Mouse (Mus musculus) hindbrain, embryonic 14.5 days (tissue): ENCODE measurements around the gene Gkn1. TPM values are rescaled to one million over a fixed set of nuclear protein-coding genes. Genes with fewer than 3 reads are reported as not detected.

Source experiments
- ATAC-seq: fragments of 200-750 bp; cut with Nextera tagmentation; 2 replicates; pipeline ENCODE4 v1.8.0; 2017; ENCODE audit warnings: moderate number of reproducible peaks, mild to moderate bottlenecking, moderate TSS enrichment, moderate library complexity; ENCODE audit not compliant: low FRiP score
- DNase-seq: peaks from one replicate; pipeline ENCODE4 v3.0.0-alpha.2; 2015; ENCODE audit warnings: low spot score
- H3K27ac ChIP-seq: fragments of 300-500 bp; sonication (generic); 2 replicates; pipeline ENCODE4 v1.5.1; 2014; ENCODE audit warnings: mild to moderate bottlenecking, moderate library complexity
- H3K27me3 ChIP-seq: fragments of 300-500 bp; sonication (generic); 2 replicates; pipeline ENCODE4 v1.6.1; 2014; ENCODE audit warnings: mild to moderate bottlenecking, low read length, mixed read lengths; ENCODE audit not compliant: control insufficient read depth, insufficient read depth
- H3K36me3 ChIP-seq: fragments of 300-500 bp; sonication (generic); replicated peaks from 2 replicates; pipeline ENCODE4 v1.6.1; 2014; ENCODE audit not compliant: control insufficient read depth, insufficient read depth
- H3K4me1 ChIP-seq: fragments of 300-500 bp; sonication (generic); replicated peaks from 2 replicates; pipeline ENCODE4 v1.6.1; 2014; ENCODE audit warnings: antibody characterized with exemption, low read length, mixed read lengths; ENCODE audit not compliant: control insufficient read depth, insufficient read depth
- H3K4me2 ChIP-seq: fragments of 300-500 bp; sonication (generic); replicated peaks from 2 replicates; pipeline ENCODE4 v1.6.1; 2014; ENCODE audit warnings: mild to moderate bottlenecking, moderate library complexity
- H3K4me3 ChIP-seq: fragments of 300-500 bp; sonication (generic); replicated peaks from 2 replicates; pipeline ENCODE4 v1.5.1; 2014; ENCODE audit warnings: mild to moderate bottlenecking, low read length
- H3K9ac ChIP-seq: fragments of 300-500 bp; sonication (generic); 2 replicates; pipeline ENCODE4 v1.6.1; 2014
- H3K9me3 ChIP-seq: fragments of 300-500 bp; sonication (generic); 2 replicates; pipeline ENCODE4 v1.6.1; 2016; ENCODE audit warnings: low read length; ENCODE audit not compliant: control insufficient read depth
- WGBS: fragments of 180-500 bp; shearing (Covaris S2); extraction: QIAGEN DNeasy Blood & Tissue Kit; methylation state at CpG from one replicate; pipeline ENCODE4 v1.1.7; 2014; 5-methylcytosine and 5-hydroxymethylcytosine counted together
- polyA plus RNA-seq: library from polyadenylated mRNA; unstranded; fragments of >200 nt; fragmentation: Nextera tagmentation; extraction: Ambion mirVana; gene quantifications from 2 replicates; pipeline ENCODE4 v1.2.1, GENCODE M21; 2014

The Gkn1 gene
- polyA plus RNA-seq, 1 experiment from 2014 or later: not detected

DNA sequence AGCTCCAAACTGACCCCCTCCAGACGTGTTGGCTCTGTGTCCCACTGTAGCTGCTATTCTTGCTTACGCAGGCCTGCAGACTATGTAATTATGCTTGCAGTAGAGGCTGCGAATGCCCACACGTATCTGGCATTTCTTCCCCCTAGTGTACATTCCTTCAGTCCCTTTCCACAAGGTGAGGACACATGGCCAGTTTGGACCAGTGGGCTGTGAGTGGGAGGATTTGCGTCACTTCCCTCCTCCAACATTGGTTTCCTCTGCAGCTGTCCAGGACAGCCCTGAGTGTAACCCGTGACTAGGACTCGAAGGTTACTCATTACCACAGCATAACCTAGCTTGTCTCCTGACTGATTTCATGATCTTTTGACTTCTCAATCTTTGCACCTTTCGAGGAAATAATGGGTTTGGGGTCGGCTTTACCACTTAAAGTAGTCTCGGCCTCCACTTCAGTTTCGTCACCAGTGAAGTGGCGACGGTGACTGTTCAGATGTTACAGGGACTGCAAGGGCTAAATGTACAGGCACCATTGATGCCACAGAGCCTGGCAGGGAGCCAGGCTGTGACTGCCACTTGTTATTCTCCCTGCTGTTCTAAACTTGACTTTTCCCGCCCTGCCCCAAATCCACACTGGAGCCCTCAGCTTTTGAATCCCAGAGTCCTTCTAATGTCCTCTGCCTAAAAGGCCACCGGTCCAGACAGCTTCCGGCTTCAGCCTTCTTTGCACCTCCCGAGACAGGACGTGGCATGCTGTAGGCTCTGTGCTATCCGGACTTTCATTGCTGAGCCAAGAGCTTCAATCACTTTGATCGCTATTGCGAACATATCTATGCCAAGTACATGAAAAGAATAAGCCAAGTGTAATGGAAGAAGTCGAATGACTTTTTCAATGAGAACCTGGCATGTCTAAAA lies 22.2 kb downstream of the Gkn1 start:
- DNase-seq: no peak
- H3K36me3 ChIP-seq: no peaks in the 10 kb centered on the region
- H3K4me3 ChIP-seq: no peak overlapping the region
- no peak overlapping the region for H3K27ac ChIP-seq
- no peaks in the 10 kb centered on the region for H3K9me3 ChIP-seq
- WGBS: 73% methylated on average over 22 of the region's 22 CpGs
- ATAC-seq: no peak
- no peaks in the 10 kb centered on the region for H3K27me3 ChIP-seq
- H3K9ac ChIP-seq: no peak overlapping the region
- H3K4me1 ChIP-seq: peaks cover 9% of the 10 kb centered on the region; the same call in 1 of the 2 replicates
- H3K4me2 ChIP-seq: no peak overlapping the region

DNA sequence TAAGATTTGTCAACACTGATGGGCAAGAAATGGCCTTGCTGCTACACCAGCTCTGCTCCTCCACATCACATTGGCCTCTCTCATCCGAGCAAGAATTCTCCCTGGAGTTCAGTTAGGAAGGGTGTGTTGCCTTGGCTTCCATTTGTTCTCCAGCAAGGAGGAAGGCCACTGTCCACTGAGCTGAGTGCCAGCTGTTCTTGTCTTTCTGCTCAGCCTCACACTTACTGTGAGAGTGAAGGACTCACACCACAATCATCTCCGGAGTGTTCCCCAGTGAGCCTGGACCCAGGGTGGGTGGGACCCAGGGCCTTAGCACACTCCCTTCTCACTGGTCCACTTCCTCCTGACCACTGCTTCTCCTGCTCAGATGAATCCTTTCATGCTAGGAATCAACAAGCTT lies 23.8 kb downstream of the Gkn1 start:
- Histone ChIP-seq H3K4me2 (no peak overlapping the region), H3K9me3 (no peaks in the 10 kb centered on the region), H3K9ac (no peak overlapping the region), H3K4me3 (no peak overlapping the region), H3K27ac (no peak overlapping the region), H3K36me3 (no peaks in the 10 kb centered on the region), H3K4me1 (peaks cover 3% of the 10 kb centered on the region; the same call in 1 of the 2 replicates), H3K27me3 (no peaks in the 10 kb centered on the region)
- no peak for DNase-seq
- WGBS: 96% methylated on average over 2 of the region's 2 CpGs
- no peak for ATAC-seq

GRCm38 (mm10) chr6:87323381-87323780 lies 27.4 kb downstream of the Gkn1 start:
- DNase-seq: peak; percentile 34

GRCm38 (mm10) chr6:87318651-87319050 lies 32.1 kb downstream of the Gkn1 start:
- WGBS: 97% methylated on average over 7 of the region's 7 CpGs
- H3K36me3 ChIP-seq: no peaks in the 10 kb centered on the region
- H3K27ac ChIP-seq: no peak overlapping the region
- no peak overlapping the region for H3K4me2 ChIP-seq
- no peak overlapping the region for H3K4me3 ChIP-seq
- H3K9me3 ChIP-seq: no peaks in the 10 kb centered on the region
- H3K9ac ChIP-seq: no peak overlapping the region
- no peaks in the 10 kb centered on the region for H3K4me1 ChIP-seq
- no peaks in the 10 kb centered on the region for H3K27me3 ChIP-seq
- DNase-seq: no peak
- ATAC-seq: no peak

More at GRCm38 (mm10) chr6:87323381-87323780, 27.4 kb downstream of the Gkn1 start:
- Histone ChIP-seq H3K27ac (no peak overlapping the region), H3K9me3 (no peaks in the 10 kb centered on the region), H3K9ac (no peak overlapping the region), H3K4me2 (no peak overlapping the region), H3K4me3 (no peak overlapping the region), H3K4me1 (no peaks in the 10 kb centered on the region; the same call in 1 of the 2 replicates), H3K27me3 (no peaks in the 10 kb centered on the region), H3K36me3 (no peaks in the 10 kb centered on the region)
- 88% methylated on average over 2 of the region's 2 CpGs for WGBS
- no peak for ATAC-seq

DNA sequence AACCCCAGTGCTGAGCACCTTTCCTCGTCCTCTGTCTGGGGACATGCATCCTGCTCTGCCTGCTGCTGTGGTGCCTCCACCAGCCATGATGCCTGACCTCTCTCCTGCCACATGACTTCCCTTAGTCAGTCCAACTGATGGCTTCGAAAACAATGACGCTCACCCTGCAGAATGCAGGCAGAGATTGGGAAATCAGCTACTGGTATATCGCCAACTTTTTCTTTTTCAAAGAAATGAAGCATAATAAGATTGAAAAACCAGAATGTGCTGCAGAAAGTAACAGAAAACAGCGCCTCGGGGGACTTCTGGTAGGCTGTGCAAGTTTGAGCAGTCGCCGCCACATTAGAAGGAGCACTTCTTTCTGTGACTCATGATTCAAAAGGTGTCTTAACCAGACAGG lies 33.8 kb downstream of the Gkn1 start:
- 87% methylated on average over 8 of the region's 8 CpGs for WGBS
- no peak for DNase-seq

DNA sequence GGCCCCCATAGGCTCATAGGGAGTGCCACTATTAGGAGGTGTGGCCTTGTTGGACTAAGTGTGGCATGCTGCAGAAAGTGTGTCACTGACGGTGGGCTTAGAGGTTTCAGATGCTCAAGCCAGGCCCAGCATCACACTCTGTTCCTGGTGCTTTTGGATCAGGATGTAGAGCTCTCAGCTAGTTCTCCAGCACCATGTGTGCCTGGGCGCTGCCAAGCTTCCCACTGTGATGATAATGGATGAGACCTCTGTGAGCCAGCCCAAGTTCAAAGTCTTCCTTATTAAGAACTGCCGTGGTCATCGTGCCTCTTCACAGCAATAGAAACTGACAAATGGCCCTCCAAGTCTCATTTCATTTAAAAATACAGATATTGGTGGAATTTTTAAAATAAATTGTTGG lies 38.0 kb downstream of the Gkn1 start:
- Histone ChIP-seq H3K9me3 (no peaks in the 10 kb centered on the region), H3K4me1 (no peaks in the 10 kb centered on the region), H3K9ac (no peak overlapping the region), H3K27me3 (no peaks in the 10 kb centered on the region), H3K27ac (no peak overlapping the region), H3K4me3 (no peak overlapping the region), H3K4me2 (no peak overlapping the region), H3K36me3 (no peaks in the 10 kb centered on the region)
- WGBS: 75% methylated on average over 4 of the region's 4 CpGs
- DNase-seq (no peak), ATAC-seq (no peak)

More for the DNA sequence above, 33.8 kb downstream of the Gkn1 start:
- no peak for ATAC-seq
- no peaks in the 10 kb centered on the region for H3K9me3 ChIP-seq
- H3K27ac ChIP-seq: no peak overlapping the region
- no peak overlapping the region for H3K4me2 ChIP-seq
- H3K9ac ChIP-seq: no peak overlapping the region
- no peaks in the 10 kb centered on the region for H3K4me1 ChIP-seq
- H3K4me3 ChIP-seq: no peak overlapping the region
- H3K36me3 ChIP-seq: no peaks in the 10 kb centered on the region
- H3K27me3 ChIP-seq: no peaks in the 10 kb centered on the region

- H3K36me3 ChIP-seq: no peaks in the 10 kb centered on the region
- no peaks in the 10 kb centered on the region for H3K27me3 ChIP-seq
- DNase-seq (no peak), ATAC-seq (no peak)
- no peak overlapping the region for H3K9ac ChIP-seq
- WGBS: 90% methylated on average over 8 of the region's 8 CpGs
- H3K4me2 ChIP-seq: no peak overlapping the region
- 0 out of 2 replicates have a peak, but pooled peaks cover 3% of the 10 kb centered on the region for H3K4me1 ChIP-seq
- no peak overlapping the region for H3K4me3 ChIP-seq
- H3K9me3 ChIP-seq: no peaks in the 10 kb centered on the region
- no peak overlapping the region for H3K27ac ChIP-seq
Observed at GRCm38 (mm10) chr6:87304486-87304885, 46.3 kb downstream of the Gkn1 start.

DNA sequence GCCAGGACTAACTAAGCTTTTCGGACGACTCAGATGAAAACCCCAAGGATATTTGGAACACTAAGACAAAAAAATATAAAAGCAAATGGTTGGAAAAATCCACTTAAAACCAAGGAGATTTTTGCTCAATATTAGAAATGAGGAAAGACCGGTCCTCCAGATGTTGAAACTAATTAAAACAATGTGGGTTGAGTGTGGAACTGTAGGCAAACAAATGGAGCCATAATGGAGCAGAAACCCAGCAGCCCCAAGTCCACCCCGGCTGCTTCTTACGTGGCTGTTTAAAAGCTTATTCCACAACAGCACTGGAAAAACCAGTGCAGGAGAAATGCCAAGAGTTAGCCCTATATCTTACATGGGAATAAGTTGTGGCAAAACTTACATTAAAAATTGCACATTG lies 48.0 kb downstream of the Gkn1 start:
- no peak overlapping the region for H3K9ac ChIP-seq
- no peaks in the 10 kb centered on the region for H3K36me3 ChIP-seq
- H3K9me3 ChIP-seq: no peaks in the 10 kb centered on the region
- DNase-seq: no peak
- no peak overlapping the region for H3K4me3 ChIP-seq
- no peaks in the 10 kb centered on the region for H3K27me3 ChIP-seq
- no peak overlapping the region for H3K27ac ChIP-seq
- 0 out of 2 replicates have a peak, but pooled peaks cover 3% of the 10 kb centered on the region for H3K4me1 ChIP-seq
- WGBS: 75% methylated on average over 5 of the region's 5 CpGs
- ATAC-seq: no peak
- no peak overlapping the region for H3K4me2 ChIP-seq

DNA sequence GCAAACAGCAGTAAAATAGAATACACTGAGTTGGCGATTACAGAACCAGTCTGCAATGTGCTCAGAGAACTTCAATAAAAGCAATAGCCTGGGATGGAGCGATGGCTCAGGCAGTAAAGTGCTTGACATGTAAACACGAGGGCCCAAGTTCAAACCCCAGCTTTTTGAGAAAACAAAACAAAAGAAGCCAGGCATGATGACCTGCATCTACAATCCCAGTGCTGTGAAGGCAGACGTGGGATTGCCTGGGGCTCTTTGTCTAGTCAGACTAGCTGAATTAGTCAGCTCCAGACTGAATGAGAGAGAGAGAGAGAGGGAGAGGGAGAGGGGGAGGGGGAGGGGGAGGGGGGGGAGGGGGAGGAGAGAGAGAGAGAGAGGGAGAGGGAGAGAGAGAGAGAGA lies 48.8 kb downstream of the Gkn1 start:
- H3K4me1 ChIP-seq: 0 out of 2 replicates have a peak, but pooled peaks cover 3% of the 10 kb centered on the region
- no peaks in the 10 kb centered on the region for H3K9me3 ChIP-seq
- no peak overlapping the region for H3K4me3 ChIP-seq
- no peaks in the 10 kb centered on the region for H3K27me3 ChIP-seq
- no peaks in the 10 kb centered on the region for H3K36me3 ChIP-seq
- no peak overlapping the region for H3K4me2 ChIP-seq
- no peak overlapping the region for H3K27ac ChIP-seq
- 41% methylated on average over 4 of the region's 4 CpGs for WGBS
- no peak overlapping the region for H3K9ac ChIP-seq
- ATAC-seq (no peak), DNase-seq (no peak)
